Comparison of ENCODE assay signal across 8 mouse cellular contexts in genomic region chr10:85386605-85387218, GRCm38 (mm10). TPM values are rescaled to one million over a fixed set of nuclear protein-coding genes. Genes with fewer than 3 reads are reported as not detected.
A peak's percentile ranks its signal among the peaks of the same experiment; 100 is the strongest.
DNase-seq lines count a peak whose midpoint lies in the region; ATAC-seq lines count a peak whose summit lies in the region.

Btbd11 (plus strand) TSS chr10:85386814.

- peak within 1 kb of the TSS; percentile 83 for H3K9ac ChIP-seq in hindbrain, embryonic 14.5 days

- peak within 1 kb of the TSS; percentile 43 for H3K27ac ChIP-seq in hindbrain, embryonic 14.5 days

- H3K36me3 ChIP-seq in hindbrain, embryonic 14.5 days (replicated peaks; ENCODE audit: control insufficient read depth, insufficient read depth): no peaks in the 10 kb centered on the region

- peaks cover 22% of the 10 kb centered on the region for H3K4me1 ChIP-seq in hindbrain, embryonic 14.5 days (replicated peaks; ENCODE audit: control insufficient read depth, insufficient read depth, low read length)

- peak; percentile 91 for DNase-seq in NIH3T3 (ENCODE audit: low read depth)
- DNase-seq in cerebellum, postnatal 10 days: peak; percentile 95 to 97
- peak; percentile 63 to 66 for DNase-seq in frontal cortex, postnatal 25 days (ENCODE audit: low spot score in 2 of 2)
- DNase-seq in hindbrain, embryonic 14.5 days (ENCODE audit: low spot score): peak; percentile 87
- peak; percentile 56 to 62 for DNase-seq in layer of hippocampus, postnatal 25 days (ENCODE audit: extremely low spot score in 1 of 2, low spot score in 1 of 2)
- DNase-seq in lung, postnatal 14 days: peak; percentile 91
- DNase-seq in retina, adult 2 months (ENCODE audit: low read depth, low spot score): peak; percentile 68
- DNase-seq in thymus, postnatal 25 days: peak; percentile 89

- peak; percentile 94 for ATAC-seq in hindbrain, embryonic 14.5 days (ENCODE audit: low FRiP score)

- H3K4me3 ChIP-seq in hindbrain, embryonic 14.5 days (replicated peaks; ENCODE audit: low read length): peak within 1 kb of the TSS; percentile 71

- WGBS in hindbrain, embryonic 14.5 days: under 1% methylated on average over 46 of the region's 46 CpGs

- no peaks in the 10 kb centered on the region for H3K9me3 ChIP-seq in hindbrain, embryonic 14.5 days (ENCODE audit: control insufficient read depth, low read length)

- no peaks in the 10 kb centered on the region for H3K27me3 ChIP-seq in hindbrain, embryonic 14.5 days (ENCODE audit: control insufficient read depth, insufficient read depth, low read length)

- H3K4me2 ChIP-seq in hindbrain, embryonic 14.5 days (replicated peaks): peak within 1 kb of the TSS; percentile 96

RNA-seq across cellular contexts. Expression of gene Btbd11, which starts in this region (rescaled TPM):
- 28.7 and 32.0 TPM in 2 replicates for polyA plus RNA-seq in hindbrain, embryonic 14.5 days (2014; fragmentation: Nextera tagmentation; extraction: Ambion mirVana)
- 10 to 100 TPM; 17.4 to 20.7 TPM for total RNA-seq in layer of hippocampus, postnatal 25 days (2021)

Comparison
In these comparisons a context has a peak if more than half of its experiments do, and no peak if none do; other contexts are left out.
1. Peak in every context shown above with its lines: DNase-seq, ATAC-seq, H3K4me3 ChIP-seq and H3K27ac ChIP-seq.